Mouse (Mus musculus) kidney, embryonic 14.5 days (tissue): ENCODE measurements at regions not wholly inside any gene's neighbourhood (a gene's known extent, or its start where the extent isn't known, plus 50 kb on each side); places are given as distances from the start of the nearest gene placed in this dataset.
"Not testable (repeated sequence)": the region's sequence is repeated elsewhere in the genome, so short reads cannot be mapped to it uniquely, and the experiment has no call there.

Source experiments
- ATAC-seq: fragments of 200-750 bp; cut with Nextera tagmentation; 2 replicates; pipeline ENCODE4 v1.8.0; 2017; ENCODE audit warnings: moderate number of reproducible peaks, mild to moderate bottlenecking, moderate TSS enrichment, moderate library complexity; ENCODE audit not compliant: low FRiP score, low TSS enrichment
- H3K27ac ChIP-seq: fragments of 300-500 bp; sonication (generic); 2 replicates; pipeline ENCODE4 v1.5.1; 2014; ENCODE audit warnings: low read depth, mild to moderate bottlenecking, low read length, moderate library complexity, mixed read lengths
- H3K27me3 ChIP-seq: fragments of 300-500 bp; sonication (generic); 2 replicates; pipeline ENCODE4 v1.6.1; 2014; ENCODE audit warnings: mild to moderate bottlenecking, low read length; ENCODE audit not compliant: control insufficient read depth, insufficient read depth
- H3K36me3 ChIP-seq: fragments of 300-500 bp; sonication (generic); 2 replicates; pipeline ENCODE4 v1.6.1; 2014; ENCODE audit warnings: low read length, mixed read lengths; ENCODE audit not compliant: control insufficient read depth, insufficient read depth
- H3K4me1 ChIP-seq: fragments of 300-500 bp; sonication (generic); 2 replicates; pipeline ENCODE4 v1.6.1; 2014; ENCODE audit warnings: low read length, mixed read lengths; ENCODE audit not compliant: control insufficient read depth, insufficient read depth
- H3K4me2 ChIP-seq: fragments of 300-500 bp; sonication (generic); replicated peaks from 2 replicates; pipeline ENCODE4 v1.6.1; 2014; ENCODE audit warnings: low read depth, mild to moderate bottlenecking, low read length
- H3K4me3 ChIP-seq: fragments of 300-500 bp; sonication (generic); 2 replicates; pipeline ENCODE4 v1.5.1; 2014; ENCODE audit warnings: mild to moderate bottlenecking, low read length
- H3K9ac ChIP-seq: fragments of 300-500 bp; sonication (generic); 2 replicates; pipeline ENCODE4 v1.6.1; 2014; ENCODE audit warnings: low read depth, mild to moderate bottlenecking, low read length, moderate library complexity
- H3K9me3 ChIP-seq: fragments of 300-500 bp; sonication (generic); 2 replicates; pipeline ENCODE4 v1.6.1; 2016; ENCODE audit warnings: low read length; ENCODE audit not compliant: control insufficient read depth
- WGBS: fragments of 180-500 bp; shearing (Covaris S2); extraction: QIAGEN DNeasy Blood & Tissue Kit; methylation state at CpG from one replicate; pipeline ENCODE4 v1.1.7; 2014; 5-methylcytosine and 5-hydroxymethylcytosine counted together

DNA sequence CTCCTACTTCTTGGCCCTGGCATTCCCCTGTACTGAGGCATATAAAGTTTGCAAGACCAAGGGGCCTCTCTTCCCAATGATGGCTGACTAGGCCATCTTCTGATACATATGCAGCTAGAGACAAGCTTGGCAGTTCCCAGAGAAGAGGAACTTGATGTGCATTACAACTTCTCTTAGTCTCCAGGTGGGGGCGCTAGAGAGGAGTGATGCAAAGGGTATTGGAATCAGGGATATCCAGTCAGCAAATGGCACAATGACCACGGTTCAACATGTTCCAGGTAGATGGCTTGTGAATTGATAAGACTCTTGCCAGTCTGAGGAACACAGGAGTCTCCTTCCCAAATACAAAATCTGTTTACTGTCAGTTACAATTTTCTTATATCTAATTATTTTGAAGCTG lies 347.7 kb downstream of the Car8 start:
- Histone ChIP-seq H3K4me2 (no peak overlapping the region), H3K27ac (no peak overlapping the region), H3K27me3 (no peaks in the 10 kb centered on the region), H3K9ac (no peak overlapping the region), H3K9me3 (no peaks in the 10 kb centered on the region), H3K36me3 (no peaks in the 10 kb centered on the region), H3K4me1 (no peaks in the 10 kb centered on the region), H3K4me3 (no peak overlapping the region)
- ATAC-seq: no peak
- 65% methylated on average over 2 of the region's 2 CpGs for WGBS

DNA sequence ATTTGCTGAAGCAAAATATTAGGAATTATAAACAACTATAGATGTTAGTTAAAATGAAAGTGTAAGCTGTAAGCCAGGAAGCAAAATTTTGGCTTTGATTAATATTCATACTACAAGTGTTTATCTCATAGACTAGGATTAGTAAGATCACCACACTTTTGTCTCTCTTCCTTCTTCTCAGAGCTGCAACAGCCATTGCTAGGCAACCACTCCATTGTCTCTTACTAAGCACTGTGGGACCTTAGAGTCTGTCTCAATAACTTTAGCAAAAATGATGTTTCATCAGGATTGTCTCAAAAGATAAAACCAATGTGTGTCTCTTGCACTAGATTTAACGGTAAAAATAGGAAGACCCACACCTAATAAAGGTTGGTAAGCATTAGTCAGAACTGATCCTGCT lies 384.3 kb downstream of the Car8 start:
- no peak overlapping the region for H3K27ac ChIP-seq
- H3K4me3 ChIP-seq: no peak overlapping the region
- H3K9me3 ChIP-seq: no peaks in the 10 kb centered on the region
- WGBS: 91% methylated on average over 1 of the region's 1 CpGs
- no peaks in the 10 kb centered on the region for H3K4me1 ChIP-seq
- ATAC-seq: no peak
- no peak overlapping the region for H3K4me2 ChIP-seq
- H3K9ac ChIP-seq: no peak overlapping the region
- no peaks in the 10 kb centered on the region for H3K36me3 ChIP-seq
- no peaks in the 10 kb centered on the region for H3K27me3 ChIP-seq

- Histone ChIP-seq H3K9ac (no peak overlapping the region), H3K4me3 (no peak overlapping the region), H3K4me1 (no peaks in the 10 kb centered on the region), H3K27ac (no peak overlapping the region), H3K27me3 (no peaks in the 10 kb centered on the region), H3K9me3 (no peaks in the 10 kb centered on the region), H3K4me2 (no peak overlapping the region), H3K36me3 (no peaks in the 10 kb centered on the region)
- ATAC-seq: no peak
- 66% methylated on average over 1 of the region's 1 CpGs for WGBS
Measured at GRCm38 (mm10) chr4:7853121-7853782, 385.6 kb downstream of the Car8 start.

DNA sequence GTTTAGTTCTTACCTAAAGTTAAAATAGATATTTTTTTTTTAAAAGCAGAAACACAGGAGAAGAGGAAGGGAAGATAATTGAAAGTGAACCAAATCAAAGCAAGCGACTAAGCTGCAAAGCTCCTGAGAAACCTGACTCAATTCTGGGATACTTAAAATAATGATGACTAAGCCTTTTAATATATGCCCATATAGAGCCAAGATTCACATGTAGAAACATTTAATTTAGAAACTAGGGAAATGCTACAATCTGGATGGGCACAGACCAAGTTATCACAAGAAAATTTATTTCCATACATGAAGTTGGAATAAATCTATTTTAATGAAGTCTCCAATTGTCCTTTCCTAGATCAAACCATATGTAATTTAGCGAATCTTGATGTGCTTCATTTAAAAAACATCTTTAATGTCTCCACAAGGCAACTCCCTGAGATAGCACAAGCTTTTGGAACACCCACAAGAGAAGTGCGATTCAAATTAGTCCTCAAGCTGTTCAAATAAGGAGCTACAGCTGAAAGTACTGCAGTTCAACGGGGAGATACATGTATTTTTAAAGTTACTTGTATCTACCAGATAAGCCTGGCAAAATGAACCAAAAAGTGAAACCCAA lies 386.7 kb downstream of the Car8 start:
- no peaks in the 10 kb centered on the region for H3K36me3 ChIP-seq
- no peak overlapping the region for H3K4me3 ChIP-seq
- no peaks in the 10 kb centered on the region for H3K4me1 ChIP-seq
- H3K9ac ChIP-seq: no peak overlapping the region
- no peaks in the 10 kb centered on the region for H3K27me3 ChIP-seq
- no peak overlapping the region for H3K27ac ChIP-seq
- WGBS: 79% methylated on average over 4 of the region's 4 CpGs
- no peaks in the 10 kb centered on the region for H3K9me3 ChIP-seq
- no peak overlapping the region for H3K4me2 ChIP-seq
- no peak for ATAC-seq

DNA sequence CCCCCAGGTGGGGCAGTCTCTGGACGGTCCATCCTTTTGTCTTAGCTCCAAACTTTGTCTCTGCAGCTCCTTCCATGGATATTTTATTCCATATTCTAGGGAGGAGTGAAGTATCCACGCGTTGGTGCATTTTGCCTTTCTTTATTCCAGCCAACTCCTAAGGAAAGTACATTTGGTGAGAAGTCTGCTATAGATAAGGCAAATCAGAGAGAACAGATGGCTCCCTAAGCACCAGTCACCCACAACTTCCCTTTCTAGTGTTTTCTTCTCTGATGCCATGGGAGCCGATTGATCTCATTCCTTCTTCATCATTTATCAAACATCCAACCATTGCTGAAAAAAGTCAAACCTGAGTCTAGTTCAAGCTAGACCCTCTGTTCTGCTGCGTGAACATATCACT lies 391.4 kb downstream of the Car8 start:
- no peak overlapping the region for H3K4me2 ChIP-seq
- no peaks in the 10 kb centered on the region for H3K27me3 ChIP-seq
- H3K27ac ChIP-seq: no peak overlapping the region
- H3K9me3 ChIP-seq: no peaks in the 10 kb centered on the region
- 83% methylated on average over 5 of the region's 5 CpGs for WGBS
- ATAC-seq: no peak
- no peak overlapping the region for H3K4me3 ChIP-seq
- no peak overlapping the region for H3K9ac ChIP-seq
- H3K36me3 ChIP-seq: no peaks in the 10 kb centered on the region
- H3K4me1 ChIP-seq: no peaks in the 10 kb centered on the region

GRCm38 (mm10) chr4:7829126-7829525 lies 409.7 kb downstream of the Car8 start:
- H3K27ac ChIP-seq: no peak overlapping the region
- H3K9me3 ChIP-seq: no peaks in the 10 kb centered on the region
- ATAC-seq: no peak
- H3K4me3 ChIP-seq: no peak overlapping the region
- H3K4me2 ChIP-seq: no peak overlapping the region
- no peaks in the 10 kb centered on the region for H3K27me3 ChIP-seq
- no peaks in the 10 kb centered on the region for H3K36me3 ChIP-seq
- H3K4me1 ChIP-seq: no peaks in the 10 kb centered on the region
- WGBS: 79% methylated on average over 1 of the region's 1 CpGs
- no peak overlapping the region for H3K9ac ChIP-seq

DNA sequence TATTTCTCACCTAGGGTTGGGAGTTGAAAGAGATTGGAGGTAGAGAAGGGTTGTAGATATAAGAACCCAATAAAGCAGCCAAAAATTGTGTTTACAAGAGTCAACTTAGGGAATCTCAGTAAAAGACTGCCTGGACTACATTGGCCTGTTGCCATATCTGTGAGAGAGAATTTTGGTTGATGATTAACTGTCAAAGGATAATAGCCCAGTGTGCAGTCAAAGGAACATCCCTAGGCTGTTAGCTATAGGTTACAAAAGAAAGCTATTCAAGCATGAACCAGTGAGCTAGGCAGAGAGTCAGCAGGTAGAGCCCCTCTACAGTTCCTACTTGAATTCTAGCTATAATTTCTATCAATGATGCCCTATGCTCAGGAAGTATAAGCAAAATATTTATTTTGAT lies 419.0 kb downstream of the Car8 start:
- H3K4me2 ChIP-seq: no peak overlapping the region
- no peaks in the 10 kb centered on the region for H3K36me3 ChIP-seq
- H3K4me3 ChIP-seq: no peak overlapping the region
- no peak overlapping the region for H3K27ac ChIP-seq
- H3K27me3 ChIP-seq: no peaks in the 10 kb centered on the region
- ATAC-seq: peak; percentile 77; the same call in 1 of the 2 replicates
- no peak overlapping the region for H3K9ac ChIP-seq
- no peaks in the 10 kb centered on the region for H3K9me3 ChIP-seq
- H3K4me1 ChIP-seq: no peaks in the 10 kb centered on the region

GRCm38 (mm10) chr4:7777761-7778160 lies 461.1 kb downstream of the Car8 start:
- H3K9me3 ChIP-seq, H3K27ac ChIP-seq, H3K9ac ChIP-seq, H3K36me3 ChIP-seq, H3K4me3 ChIP-seq, H3K27me3 ChIP-seq, H3K4me2 ChIP-seq, H3K4me1 ChIP-seq, ATAC-seq: not testable (repeated sequence)
- WGBS: 82% methylated on average over 1 of the region's 1 CpGs

GRCm38 (mm10) chr4:7755473-7755872 lies 483.4 kb downstream of the Car8 start:
- H3K4me1 ChIP-seq: no peaks in the 10 kb centered on the region
- no peak for ATAC-seq
- H3K4me3 ChIP-seq: no peak overlapping the region
- no peaks in the 10 kb centered on the region for H3K9me3 ChIP-seq
- H3K27ac ChIP-seq: no peak overlapping the region
- no peaks in the 10 kb centered on the region for H3K36me3 ChIP-seq
- H3K9ac ChIP-seq: no peak overlapping the region
- H3K27me3 ChIP-seq: no peaks in the 10 kb centered on the region
- H3K4me2 ChIP-seq: no peak overlapping the region
